Mouse (Mus musculus): ENCODE data around the gene Mroh2a. TPM values are rescaled to one million over a fixed set of nuclear protein-coding genes. Genes with fewer than 3 reads are reported as not detected.

Gene Mroh2a
- polyA plus RNA-seq, 1 experiment, result 3.9 TPM

GRCm38 (mm10) chr1:88274371-88275077 lies 47.7 kb downstream of the Mroh2a start:
- Histone ChIP-seq H3K27ac (ENCODE audit: control insufficient read depth, insufficient read depth, low read depth, low read length, poor library complexity) (no peak overlapping the region), H3K4me1 (ENCODE audit: control insufficient read depth, insufficient read depth, low read length) (peaks cover 11% of the 10 kb centered on the region), H3K4me3 (replicated peaks; ENCODE audit: control insufficient read depth, low read depth, low read length) (no peak overlapping the region)
- TF ChIP-seq CTCF (IDR thresholded peaks at IDR 0.05; ENCODE audit: control insufficient read depth, insufficient read depth, low read length), result no peak
- WGBS, result 76% methylated on average over 11 of the region's 11 CpGs

GRCm38 (mm10) chr1:88275078-88275680 lies 48.4 kb downstream of the Mroh2a start:
- Histone ChIP-seq H3K27ac (ENCODE audit: control insufficient read depth, insufficient read depth, low read depth, low read length, poor library complexity) (no peak overlapping the region), H3K4me1 (ENCODE audit: control insufficient read depth, insufficient read depth, low read length) (peaks cover 8% of the 10 kb centered on the region), H3K4me3 (replicated peaks; ENCODE audit: control insufficient read depth, low read depth, low read length) (no peak overlapping the region)
- WGBS, result 66% methylated on average over 13 of the region's 13 CpGs
- TF ChIP-seq POLR2A (IDR thresholded peaks at IDR 0.05; ENCODE audit: borderline replicate concordance, control insufficient read depth, low read depth, low read length) (no peak), CTCF (IDR thresholded peaks at IDR 0.05; ENCODE audit: control insufficient read depth, insufficient read depth, low read length) (no peak)

GRCm38 (mm10) chr1:88275698-88276523 lies 49.1 kb downstream of the Mroh2a start:
- Histone ChIP-seq H3K4me1 (ENCODE audit: control insufficient read depth, insufficient read depth, low read length) (peaks cover 8% of the 10 kb centered on the region), H3K27ac (ENCODE audit: control insufficient read depth, insufficient read depth, low read depth, low read length, poor library complexity) (no peak overlapping the region), H3K4me3 (replicated peaks; ENCODE audit: control insufficient read depth, low read depth, low read length) (peak overlapping the region; percentile 75)
- WGBS, result 63% methylated on average over 13 of the region's 13 CpGs
- TF ChIP-seq CTCF (IDR thresholded peaks at IDR 0.05; ENCODE audit: control insufficient read depth, insufficient read depth, low read length) (no peak), POLR2A (IDR thresholded peaks at IDR 0.05; ENCODE audit: borderline replicate concordance, control insufficient read depth, low read depth, low read length) (no peak)

GRCm38 (mm10) chr1:88276524-88277097 lies 49.8 kb downstream of the Mroh2a start:
- H3K27ac ChIP-seq (ENCODE audit: control insufficient read depth, insufficient read depth, low read depth, low read length, poor library complexity), result peak overlapping the region; percentile 87
- peak overlapping the region; percentile 75 for H3K4me3 ChIP-seq (replicated peaks; ENCODE audit: control insufficient read depth, low read depth, low read length)
- no peak for TF ChIP-seq POLR2A (IDR thresholded peaks at IDR 0.05; ENCODE audit: borderline replicate concordance, control insufficient read depth, low read depth, low read length)
- no peak for TF ChIP-seq CTCF (IDR thresholded peaks at IDR 0.05; ENCODE audit: control insufficient read depth, insufficient read depth, low read length)
- H3K4me1 ChIP-seq (ENCODE audit: control insufficient read depth, insufficient read depth, low read length), result peaks cover 8% of the 10 kb centered on the region
- whole genome bisulfite sequencing, result 12% methylated on average over 10 of the region's 10 CpGs

GRCm38 (mm10) chr1:88277098-88277817 lies 50.5 kb downstream of the Mroh2a start, which contains the start of the genes Hjurp and Trpm8:
TSS of gene Hjurp (minus strand) at chr1:88277633.
TSS of gene Trpm8 (plus strand) at chr1:88277661.
- Histone ChIP-seq H3K4me3 (replicated peaks; ENCODE audit: control insufficient read depth, low read depth, low read length) (peak within 1 kb of the TSS; percentile 75), H3K27ac (ENCODE audit: control insufficient read depth, insufficient read depth, low read depth, low read length, poor library complexity) (peak within 1 kb of the TSS; percentile 87), H3K4me1 (ENCODE audit: control insufficient read depth, insufficient read depth, low read length) (peaks cover 8% of the 10 kb centered on the region)
- TF ChIP-seq POLR2A (IDR thresholded peaks at IDR 0.05; ENCODE audit: borderline replicate concordance, control insufficient read depth, low read depth, low read length), result no peak
- under 1% methylated on average over 50 of the region's 50 CpGs for WGBS

- H3K4me3 ChIP-seq (replicated peaks; ENCODE audit: control insufficient read depth, low read depth, low read length), result peak overlapping the region; percentile 75
- H3K27ac ChIP-seq (ENCODE audit: control insufficient read depth, insufficient read depth, low read depth, low read length, poor library complexity), result peak overlapping the region; percentile 87
- peaks cover 8% of the 10 kb centered on the region; the same call in 1 of the 2 replicates for H3K4me1 ChIP-seq (ENCODE audit: control insufficient read depth, insufficient read depth, low read length)
- TF ChIP-seq POLR2A (IDR thresholded peaks at IDR 0.05; ENCODE audit: borderline replicate concordance, control insufficient read depth, low read depth, low read length), result no peak
- TF ChIP-seq CTCF (IDR thresholded peaks at IDR 0.05; ENCODE audit: control insufficient read depth, insufficient read depth, low read length), result no peak
- 48% methylated on average over 18 of the region's 18 CpGs for WGBS
These were observed 51.2 kb downstream of the Mroh2a start for GRCm38 (mm10) chr1:88277818-88278511.
